Mouse (Mus musculus): Measurements from ENCODE around the gene Rfx4. TPM values are rescaled to one million over a fixed set of nuclear protein-coding genes. Genes with fewer than 3 reads are reported as not detected.
A peak's percentile ranks its signal among the peaks of the same experiment; 100 is the strongest.

Rfx4 gene
- polyA plus RNA-seq, 1 experiment from 2014 or later, result 62.9 TPM

DNA sequence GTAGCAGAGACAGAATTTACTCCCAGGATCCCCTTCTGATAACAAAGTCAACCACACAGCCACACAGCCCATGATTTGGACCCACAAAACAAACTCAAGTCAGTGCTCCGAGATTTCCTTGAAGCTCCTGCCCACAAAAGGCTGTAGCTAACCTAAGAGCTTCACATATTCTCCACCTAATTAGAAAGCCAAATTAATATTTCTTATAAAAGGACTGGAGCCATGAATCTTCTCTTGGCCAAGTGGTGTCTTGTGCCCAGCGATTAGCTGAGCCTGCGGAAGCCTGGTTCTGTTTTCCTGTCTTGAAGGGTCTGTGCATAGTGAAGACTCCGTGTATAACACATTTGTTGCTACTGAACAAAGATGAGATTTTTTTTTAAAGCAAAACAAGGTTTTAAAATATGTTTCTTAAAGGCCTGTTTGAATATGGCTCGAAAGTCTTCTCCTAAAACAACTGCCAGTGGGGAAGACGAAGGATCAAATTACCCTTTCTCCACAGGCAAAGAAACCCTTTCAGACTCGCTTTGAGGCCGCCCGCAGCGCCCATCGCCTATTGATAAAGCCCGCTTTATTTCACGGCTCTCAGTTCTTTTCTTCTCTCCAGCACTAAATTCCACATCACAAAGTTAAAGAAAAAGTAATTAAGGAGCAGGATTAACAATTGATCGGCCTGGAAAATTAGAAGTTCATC lies 103.1 kb downstream of the Rfx4 start:
- no peaks in the 10 kb centered on the region for H3K27me3 ChIP-seq (ENCODE audit: control insufficient read depth, insufficient read depth, low read length)
- H3K4me3 ChIP-seq (ENCODE audit: low read depth, low read length), result no peak overlapping the region
- ATAC-seq (ENCODE audit: insufficient read depth, low FRiP score, low TSS enrichment) (no peak), DNase-seq (ENCODE audit: low spot score) (peak; percentile 62)
- 0 out of 2 replicates have a peak overlapping the region, but pooled peaks have one; percentile 4 for H3K4me2 ChIP-seq (ENCODE audit: low read depth)
- 0 out of 2 replicates have a peak overlapping the region, but pooled peaks have one; percentile 35 for H3K27ac ChIP-seq (ENCODE audit: low read depth, low read length)
- H3K4me1 ChIP-seq (ENCODE audit: control insufficient read depth, insufficient read depth, low read length), result peaks cover 20% of the 10 kb centered on the region
- H3K9ac ChIP-seq (ENCODE audit: low read length), result no peak overlapping the region
- H3K9me3 ChIP-seq (ENCODE audit: control insufficient read depth, low read length), result no peaks in the 10 kb centered on the region
- no peaks in the 10 kb centered on the region for H3K36me3 ChIP-seq (ENCODE audit: control insufficient read depth, insufficient read depth, low read length)
- WGBS, result 5% methylated on average over 14 of the region's 14 CpGs

DNA sequence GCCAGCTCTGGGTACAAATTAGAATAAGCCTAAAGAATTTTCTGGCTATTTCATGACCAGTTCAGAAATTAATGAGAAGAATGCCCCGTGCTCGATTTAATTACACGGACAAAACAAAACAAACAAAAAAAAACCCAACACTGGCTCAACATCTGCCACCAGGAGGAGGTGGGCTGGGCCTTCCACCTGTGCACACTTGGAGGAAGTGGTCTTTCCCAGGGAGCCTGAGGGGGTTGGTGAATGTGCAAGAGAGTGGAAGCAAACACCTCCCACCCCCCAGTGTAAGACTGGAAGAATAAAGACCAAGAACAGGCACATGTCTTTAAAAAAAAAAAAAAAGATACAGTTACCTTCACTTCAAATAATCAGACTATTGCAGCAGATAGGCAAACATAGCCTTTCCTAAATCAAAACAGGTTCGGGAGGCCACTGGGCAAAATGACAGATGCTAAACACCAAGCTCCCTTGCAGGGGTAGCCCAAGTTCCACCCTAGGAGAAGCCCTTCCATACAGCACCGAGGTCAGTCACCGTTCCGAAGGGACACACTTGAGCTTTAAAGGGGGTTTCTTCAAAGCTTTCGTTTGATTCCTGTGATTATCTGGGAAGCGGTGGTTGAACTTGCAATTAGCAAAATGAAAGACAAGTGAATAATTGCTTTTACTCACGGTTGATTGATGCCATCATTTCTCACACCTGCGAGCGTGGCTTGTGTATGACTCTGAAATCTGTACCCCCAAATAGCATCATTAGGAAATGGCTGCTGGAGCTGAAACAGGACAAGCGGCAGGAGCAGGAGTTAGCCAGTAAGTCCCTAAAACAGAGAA lies 103.9 kb downstream of the Rfx4 start:
- Histone ChIP-seq H3K4me3 (ENCODE audit: low read depth, low read length) (no peak overlapping the region), H3K27ac (ENCODE audit: low read depth, low read length) (no peak overlapping the region), H3K9ac (ENCODE audit: low read length) (no peak overlapping the region), H3K36me3 (ENCODE audit: control insufficient read depth, insufficient read depth, low read length) (no peaks in the 10 kb centered on the region; the same call in 1 of the 2 replicates), H3K4me1 (ENCODE audit: control insufficient read depth, insufficient read depth, low read length) (peaks cover 20% of the 10 kb centered on the region), H3K27me3 (ENCODE audit: control insufficient read depth, insufficient read depth, low read length) (no peaks in the 10 kb centered on the region), H3K9me3 (ENCODE audit: control insufficient read depth, low read length) (no peaks in the 10 kb centered on the region), H3K4me2 (ENCODE audit: low read depth) (no peak overlapping the region)
- WGBS, result 29% methylated on average over 13 of the region's 13 CpGs
- ATAC-seq (ENCODE audit: insufficient read depth, low FRiP score, low TSS enrichment) (no peak), DNase-seq (ENCODE audit: low spot score) (no peak)

DNA sequence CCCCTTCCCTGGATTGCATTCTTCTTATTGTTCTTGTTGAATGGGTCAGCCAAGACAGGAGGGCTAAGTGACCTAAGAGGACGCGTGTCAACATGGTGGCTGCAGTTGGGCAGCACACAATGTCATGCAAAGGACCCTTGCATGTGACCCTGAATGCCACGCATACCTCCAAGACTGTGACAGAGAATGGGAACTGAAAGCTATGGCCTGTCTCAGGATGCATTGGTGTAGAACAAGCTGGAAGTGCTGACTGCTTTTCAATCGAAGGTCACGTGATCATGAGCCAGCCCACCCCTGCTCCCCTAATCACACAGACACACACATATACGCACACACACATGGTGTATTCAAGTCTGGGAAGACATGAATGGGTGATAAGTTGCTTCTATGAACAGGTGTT lies 107.6 kb downstream of the Rfx4 start:
- H3K27ac ChIP-seq (ENCODE audit: low read depth, low read length), result no peak overlapping the region
- H3K36me3 ChIP-seq (ENCODE audit: control insufficient read depth, insufficient read depth, low read length), result no peaks in the 10 kb centered on the region; the same call in 1 of the 2 replicates
- H3K27me3 ChIP-seq (ENCODE audit: control insufficient read depth, insufficient read depth, low read length), result no peaks in the 10 kb centered on the region
- H3K4me3 ChIP-seq (ENCODE audit: low read depth, low read length), result no peak overlapping the region
- H3K4me1 ChIP-seq (ENCODE audit: control insufficient read depth, insufficient read depth, low read length), result peaks cover 14% of the 10 kb centered on the region
- ATAC-seq (ENCODE audit: insufficient read depth, low FRiP score, low TSS enrichment) (no peak), DNase-seq (ENCODE audit: low spot score) (no peak)
- no peak overlapping the region for H3K9ac ChIP-seq (ENCODE audit: low read length)
- no peak overlapping the region for H3K4me2 ChIP-seq (ENCODE audit: low read depth)
- H3K9me3 ChIP-seq (ENCODE audit: control insufficient read depth, low read length), result no peaks in the 10 kb centered on the region
- 88% methylated on average over 6 of the region's 6 CpGs for WGBS

DNA sequence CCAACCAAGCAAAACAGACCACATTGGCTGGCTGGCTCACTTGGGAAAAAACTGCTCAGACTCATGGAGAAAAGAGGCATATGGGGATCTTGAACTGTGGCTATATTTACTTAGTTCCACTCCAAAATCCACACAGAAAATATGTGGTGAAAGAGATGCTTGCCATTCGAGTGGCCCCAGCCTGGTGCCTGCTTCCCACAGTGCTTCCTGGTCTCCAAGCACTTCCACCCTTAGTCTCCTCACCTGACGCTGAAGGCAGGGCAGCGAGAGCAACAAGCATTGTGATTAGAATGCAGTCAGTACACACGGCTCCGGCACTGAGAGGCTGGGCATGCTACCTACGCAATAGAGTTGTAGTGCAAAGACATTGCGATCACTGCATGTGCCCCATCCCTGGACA lies 111.7 kb downstream of the Rfx4 start:
- Histone ChIP-seq H3K4me2 (ENCODE audit: low read depth) (no peak overlapping the region), H3K27ac (ENCODE audit: low read depth, low read length) (no peak overlapping the region), H3K36me3 (ENCODE audit: control insufficient read depth, insufficient read depth, low read length) (no peaks in the 10 kb centered on the region; the same call in 1 of the 2 replicates), H3K9ac (ENCODE audit: low read length) (no peak overlapping the region), H3K4me1 (ENCODE audit: control insufficient read depth, insufficient read depth, low read length) (peaks cover 2% of the 10 kb centered on the region; the same call in 1 of the 2 replicates), H3K27me3 (ENCODE audit: control insufficient read depth, insufficient read depth, low read length) (no peaks in the 10 kb centered on the region), H3K9me3 (ENCODE audit: control insufficient read depth, low read length) (no peaks in the 10 kb centered on the region), H3K4me3 (ENCODE audit: low read depth, low read length) (no peak overlapping the region)
- ATAC-seq (ENCODE audit: insufficient read depth, low FRiP score, low TSS enrichment) (no peak), DNase-seq (ENCODE audit: low spot score) (no peak)
- WGBS, result 90% methylated on average over 7 of the region's 7 CpGs

DNA sequence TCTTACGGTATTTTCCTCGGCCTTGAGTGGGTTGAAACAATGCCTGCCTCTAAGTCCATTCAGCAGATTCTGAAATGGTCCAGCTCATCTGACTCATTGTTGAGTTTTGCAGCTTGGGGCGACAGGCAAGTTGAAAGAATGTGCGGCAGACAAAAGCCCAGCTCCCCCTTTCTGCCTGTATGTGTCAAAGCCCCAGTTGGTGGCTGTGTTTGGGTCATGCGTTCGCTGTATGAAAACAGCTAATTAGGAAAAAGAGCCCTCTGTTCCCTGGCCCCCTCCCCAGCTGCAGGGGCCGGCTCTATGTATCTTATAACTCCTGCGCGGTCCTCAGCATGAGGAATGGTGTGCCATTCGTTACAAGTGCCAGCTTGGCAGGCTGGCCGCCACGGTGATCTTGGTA lies 115.4 kb downstream of the Rfx4 start:
- H3K4me1 ChIP-seq (ENCODE audit: control insufficient read depth, insufficient read depth, low read length), result peaks cover 2% of the 10 kb centered on the region; the same call in 1 of the 2 replicates
- no peak for ATAC-seq (ENCODE audit: insufficient read depth, low FRiP score, low TSS enrichment)
- H3K36me3 ChIP-seq (ENCODE audit: control insufficient read depth, insufficient read depth, low read length), result no peaks in the 10 kb centered on the region
- peak; percentile 31 for DNase-seq (ENCODE audit: low spot score)
- no peak overlapping the region for H3K4me3 ChIP-seq (ENCODE audit: low read depth, low read length)
- no peaks in the 10 kb centered on the region for H3K27me3 ChIP-seq (ENCODE audit: control insufficient read depth, insufficient read depth, low read length)
- H3K9me3 ChIP-seq (ENCODE audit: control insufficient read depth, low read length), result no peaks in the 10 kb centered on the region
- H3K27ac ChIP-seq (ENCODE audit: low read depth, low read length), result no peak overlapping the region
- no peak overlapping the region for H3K9ac ChIP-seq (ENCODE audit: low read length)
- H3K4me2 ChIP-seq (ENCODE audit: low read depth), result no peak overlapping the region
- WGBS, result 38% methylated on average over 12 of the region's 12 CpGs

DNA sequence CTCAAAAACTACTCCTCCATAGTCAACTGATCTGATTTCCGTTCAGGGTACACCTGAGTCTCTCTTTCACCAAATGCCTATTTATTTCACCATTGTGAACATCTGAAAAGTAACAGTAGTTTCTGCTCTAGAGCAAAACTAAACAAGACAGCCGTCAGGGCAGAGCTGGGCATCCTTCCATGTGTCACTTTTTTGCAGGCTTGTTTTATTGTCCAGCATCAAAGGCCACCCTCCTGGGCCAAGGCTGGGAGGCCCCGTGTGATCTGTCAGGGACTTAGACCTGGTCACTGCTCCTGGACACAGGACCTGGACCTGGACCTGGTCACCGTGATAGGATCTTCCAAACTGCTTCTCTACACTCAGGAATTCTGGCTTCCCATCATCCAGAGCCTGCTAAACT lies 116.1 kb downstream of the Rfx4 start:
- Histone ChIP-seq H3K4me3 (ENCODE audit: low read depth, low read length) (no peak overlapping the region), H3K36me3 (ENCODE audit: control insufficient read depth, insufficient read depth, low read length) (no peaks in the 10 kb centered on the region), H3K27me3 (ENCODE audit: control insufficient read depth, insufficient read depth, low read length) (no peaks in the 10 kb centered on the region), H3K4me2 (ENCODE audit: low read depth) (no peak overlapping the region), H3K9me3 (ENCODE audit: control insufficient read depth, low read length) (no peaks in the 10 kb centered on the region), H3K27ac (ENCODE audit: low read depth, low read length) (no peak overlapping the region), H3K9ac (ENCODE audit: low read length) (no peak overlapping the region), H3K4me1 (ENCODE audit: control insufficient read depth, insufficient read depth, low read length) (peaks cover 2% of the 10 kb centered on the region; the same call in 1 of the 2 replicates)
- ATAC-seq (ENCODE audit: insufficient read depth, low FRiP score, low TSS enrichment) (no peak), DNase-seq (ENCODE audit: low spot score) (no peak)
- 72% methylated on average over 4 of the region's 4 CpGs for WGBS

DNA sequence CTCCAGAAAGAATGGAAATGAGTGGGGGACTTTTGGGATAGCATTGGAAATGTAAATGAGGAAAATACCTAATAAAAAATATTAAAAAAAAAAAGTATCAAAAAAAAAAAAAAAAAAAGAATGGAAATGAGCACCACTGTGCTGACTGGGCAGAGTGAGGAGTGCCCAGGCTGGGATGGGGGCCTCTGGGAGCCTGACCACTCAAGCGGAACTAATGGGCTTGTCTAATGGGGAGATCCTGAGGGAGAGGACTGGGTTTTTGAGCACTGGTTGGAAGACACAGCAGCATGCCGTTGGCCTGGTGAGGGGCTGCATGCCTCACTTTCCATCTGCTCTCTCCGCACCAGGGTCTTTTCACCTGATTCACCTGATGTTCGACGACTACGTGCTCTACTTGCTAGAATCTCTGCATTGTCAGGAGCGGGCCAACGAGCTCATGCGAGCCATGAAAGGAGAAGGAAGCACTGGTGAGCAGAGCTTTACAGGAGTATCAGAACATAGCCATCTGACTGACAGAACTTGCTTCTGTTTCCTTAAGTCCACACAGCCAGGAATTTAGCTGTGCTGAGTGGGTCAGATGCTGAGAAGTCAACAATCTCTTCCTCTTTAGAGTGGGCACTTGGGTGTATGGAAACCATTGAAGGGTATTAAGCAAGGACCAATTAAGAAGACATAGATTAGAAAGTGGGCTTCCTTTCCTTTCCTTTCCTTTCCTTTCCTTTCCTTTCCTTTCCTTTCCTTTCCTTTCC lies 124.1 kb downstream of the Rfx4 start:
- Histone ChIP-seq H3K36me3 (ENCODE audit: control insufficient read depth, insufficient read depth, low read length) (0 out of 2 replicates have a peak, but pooled peaks cover 2% of the 10 kb centered on the region), H3K27ac (ENCODE audit: low read depth, low read length) (no peak overlapping the region), H3K4me1 (ENCODE audit: control insufficient read depth, insufficient read depth, low read length) (no peaks in the 10 kb centered on the region), H3K27me3 (ENCODE audit: control insufficient read depth, insufficient read depth, low read length) (no peaks in the 10 kb centered on the region), H3K4me2 (ENCODE audit: low read depth) (no peak overlapping the region), H3K4me3 (ENCODE audit: low read depth, low read length) (no peak overlapping the region), H3K9ac (ENCODE audit: low read length) (no peak overlapping the region), H3K9me3 (ENCODE audit: control insufficient read depth, low read length) (no peaks in the 10 kb centered on the region)
- WGBS, result 78% methylated on average over 9 of the region's 9 CpGs
- peak; percentile 68; the same call in 1 of the 2 replicates for ATAC-seq (ENCODE audit: insufficient read depth, low FRiP score, low TSS enrichment)
- peak; percentile 44 for DNase-seq (ENCODE audit: low spot score)

DNA sequence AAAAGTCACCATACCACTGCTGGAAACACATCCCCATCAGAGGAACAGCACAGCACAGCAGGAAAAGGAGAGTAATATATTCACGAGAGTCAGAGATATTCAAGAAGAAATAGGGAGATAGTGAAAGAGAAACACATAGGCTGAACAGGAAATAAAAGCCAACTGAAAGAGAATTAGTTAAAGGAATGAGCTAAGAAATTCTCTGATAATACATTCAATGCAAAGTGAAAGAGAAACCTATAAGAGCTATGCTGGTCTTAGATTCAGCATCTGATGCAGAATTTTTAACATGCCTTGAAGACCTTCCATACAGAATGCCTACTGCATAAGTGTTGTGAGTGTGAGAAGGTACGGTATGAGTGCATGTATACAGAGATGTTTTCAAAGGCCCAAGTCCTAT lies 126.7 kb downstream of the Rfx4 start:
- Histone ChIP-seq H3K4me3 (ENCODE audit: low read depth, low read length) (no peak overlapping the region), H3K36me3 (ENCODE audit: control insufficient read depth, insufficient read depth, low read length) (0 out of 2 replicates have a peak, but pooled peaks cover 2% of the 10 kb centered on the region), H3K4me1 (ENCODE audit: control insufficient read depth, insufficient read depth, low read length) (no peaks in the 10 kb centered on the region), H3K27ac (ENCODE audit: low read depth, low read length) (no peak overlapping the region), H3K27me3 (ENCODE audit: control insufficient read depth, insufficient read depth, low read length) (no peaks in the 10 kb centered on the region), H3K9me3 (ENCODE audit: control insufficient read depth, low read length) (no peaks in the 10 kb centered on the region), H3K9ac (ENCODE audit: low read length) (no peak overlapping the region), H3K4me2 (ENCODE audit: low read depth) (no peak overlapping the region)
- DNase-seq (ENCODE audit: low spot score), result no peak
- ATAC-seq (ENCODE audit: insufficient read depth, low FRiP score, low TSS enrichment), result no peak
- WGBS, result 92% methylated on average over 2 of the region's 2 CpGs
